Mouse (Mus musculus): ENCODE measurements around the gene Lrrn3. TPM values are rescaled to one million over a fixed set of nuclear protein-coding genes. Genes with fewer than 3 reads are reported as not detected.
A peak's percentile ranks its signal among the peaks of the same experiment; 100 is the strongest.

Lrrn3 gene
- polyA plus RNA-seq, 1 experiment from 2014 or later = 53.8 TPM

DNA sequence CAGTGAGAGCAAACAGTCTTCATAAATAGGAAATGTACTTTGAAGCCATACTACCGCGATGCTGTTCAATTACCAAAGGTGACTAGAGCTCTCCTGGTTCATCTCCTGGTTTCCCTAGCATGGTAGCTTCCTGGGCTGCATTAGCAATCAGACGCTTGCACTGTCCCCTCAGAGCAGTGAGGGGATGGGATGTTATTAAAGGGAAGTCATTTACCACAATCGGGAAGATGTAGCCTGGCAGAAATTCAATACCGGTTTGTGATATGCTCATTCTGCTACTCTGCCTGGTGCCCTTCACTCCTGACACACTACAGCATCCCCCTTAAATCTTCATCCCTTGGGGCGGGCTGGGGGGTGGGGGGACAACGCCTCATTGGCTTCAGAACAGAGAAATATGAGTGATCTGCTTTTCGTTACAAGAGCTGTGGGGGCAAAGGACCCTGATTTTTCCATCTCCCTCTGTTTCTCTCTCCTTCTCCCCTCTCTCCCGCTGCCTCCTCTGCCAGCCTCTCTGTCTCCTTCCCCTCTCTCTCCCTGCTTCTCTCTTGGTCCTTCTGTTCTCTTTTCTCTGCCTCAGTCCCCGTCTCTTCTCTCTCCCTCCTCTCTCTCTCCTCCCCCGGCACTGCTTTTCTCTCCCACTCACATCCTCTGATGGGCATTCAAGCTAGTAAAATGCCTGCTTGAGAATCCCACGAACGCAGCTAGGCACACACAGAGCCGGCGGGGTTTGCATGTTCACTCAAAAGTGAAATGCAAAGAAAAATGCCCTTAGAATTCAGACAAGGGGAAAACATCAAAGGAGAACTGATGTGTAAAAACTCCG lies 1.3 kb downstream of the Lrrn3 start:
- H3K27ac ChIP-seq = peak overlapping the region; percentile 85
- no peaks in the 10 kb centered on the region for H3K27me3 ChIP-seq
- H3K9ac ChIP-seq = peak overlapping the region; percentile 74
- 11% methylated on average over 16 of the region's 16 CpGs for WGBS
- H3K4me1 ChIP-seq = peaks cover 19% of the 10 kb centered on the region
- H3K4me2 ChIP-seq = peak overlapping the region; percentile 68
- peak; percentile 42 for ATAC-seq
- H3K36me3 ChIP-seq (ENCODE audit: poor library complexity, severe bottlenecking) = no peaks in the 10 kb centered on the region
- H3K9me3 ChIP-seq (replicated peaks) = no peaks in the 10 kb centered on the region
- H3K4me3 ChIP-seq = peak overlapping the region; percentile 55

DNA sequence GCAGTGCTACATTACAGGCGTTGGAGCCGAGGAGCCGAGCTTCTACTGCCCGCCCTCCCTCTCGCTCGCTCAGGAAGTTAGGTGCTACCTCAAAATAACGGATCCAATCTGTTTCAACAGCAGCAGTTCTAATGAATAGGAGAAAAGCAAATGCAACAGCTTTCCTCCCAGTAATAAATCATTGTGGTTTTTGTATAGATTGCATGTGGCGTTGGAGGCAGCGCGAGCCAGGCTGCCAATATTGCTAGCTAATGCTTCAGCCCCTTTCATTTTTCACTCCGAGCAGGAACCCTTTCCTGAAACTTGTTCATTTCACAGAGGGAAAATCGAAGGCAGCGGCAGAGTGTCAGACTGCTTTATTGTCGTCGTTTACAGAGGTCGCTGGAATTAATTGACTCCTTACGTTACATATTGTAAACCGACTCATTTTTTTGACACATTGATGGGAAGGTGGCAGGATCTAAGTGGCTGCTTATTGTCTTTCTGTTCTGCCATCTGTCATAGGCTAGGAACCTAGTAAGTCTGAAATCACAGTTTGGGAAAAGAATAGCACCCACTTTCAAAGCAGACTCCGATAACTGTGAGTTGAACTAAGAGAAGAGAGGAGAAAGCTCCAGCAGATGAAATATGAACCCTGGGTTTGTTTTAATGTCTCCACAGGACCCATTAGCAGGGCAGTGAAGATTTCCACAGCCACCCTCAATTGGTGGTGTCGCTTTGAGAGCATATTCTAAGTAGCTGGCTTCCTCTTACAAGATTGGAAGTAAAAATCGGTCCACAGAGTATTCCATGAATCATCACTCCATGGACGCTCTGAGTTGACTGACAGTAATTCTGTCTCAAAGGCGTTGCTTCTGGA lies 2.4 kb downstream of the Lrrn3 start:
- Histone ChIP-seq H3K36me3 (ENCODE audit: poor library complexity, severe bottlenecking) (no peaks in the 10 kb centered on the region), H3K27me3 (no peaks in the 10 kb centered on the region), H3K9me3 (replicated peaks) (no peaks in the 10 kb centered on the region), H3K4me2 (peak overlapping the region; percentile 68), H3K4me1 (peaks cover 19% of the 10 kb centered on the region), H3K9ac (peak overlapping the region; percentile 74), H3K27ac (peak overlapping the region; percentile 85), H3K4me3 (peak overlapping the region; percentile 55)
- ATAC-seq = peak; percentile 22
- 25% methylated on average over 23 of the region's 23 CpGs for WGBS

DNA sequence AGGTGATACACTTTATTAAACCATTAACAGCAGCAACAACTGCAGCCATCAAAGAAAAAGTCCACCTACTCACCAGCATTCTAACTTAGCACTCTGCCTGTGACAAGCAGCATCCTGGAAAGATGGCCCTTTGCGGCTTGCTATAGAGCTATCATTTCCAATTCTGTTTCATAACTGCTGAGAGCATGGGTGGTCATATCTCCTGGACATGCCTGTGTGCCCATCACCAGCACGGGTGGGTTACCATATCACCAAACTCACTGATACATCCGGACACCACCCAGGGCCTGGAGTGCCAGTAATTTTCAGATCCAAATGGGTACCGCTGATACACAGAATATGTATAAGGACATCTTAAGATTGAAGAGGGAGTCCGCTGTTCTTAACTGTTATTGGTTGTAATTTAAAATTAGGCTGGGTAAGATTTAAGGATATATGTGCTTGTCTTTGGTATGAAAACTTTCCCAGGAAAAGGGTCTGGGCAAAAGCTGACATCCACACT lies 3.1 kb downstream of the Lrrn3 start:
- Histone ChIP-seq H3K27me3 (no peaks in the 10 kb centered on the region), H3K4me1 (peaks cover 19% of the 10 kb centered on the region), H3K4me2 (peak overlapping the region; percentile 68), H3K9me3 (replicated peaks) (no peaks in the 10 kb centered on the region), H3K27ac (peak overlapping the region; percentile 85), H3K4me3 (peak overlapping the region; percentile 55), H3K9ac (peak overlapping the region; percentile 74), H3K36me3 (ENCODE audit: poor library complexity, severe bottlenecking) (no peaks in the 10 kb centered on the region)
- WGBS = 91% methylated on average over 5 of the region's 5 CpGs
- ATAC-seq = no peak

DNA sequence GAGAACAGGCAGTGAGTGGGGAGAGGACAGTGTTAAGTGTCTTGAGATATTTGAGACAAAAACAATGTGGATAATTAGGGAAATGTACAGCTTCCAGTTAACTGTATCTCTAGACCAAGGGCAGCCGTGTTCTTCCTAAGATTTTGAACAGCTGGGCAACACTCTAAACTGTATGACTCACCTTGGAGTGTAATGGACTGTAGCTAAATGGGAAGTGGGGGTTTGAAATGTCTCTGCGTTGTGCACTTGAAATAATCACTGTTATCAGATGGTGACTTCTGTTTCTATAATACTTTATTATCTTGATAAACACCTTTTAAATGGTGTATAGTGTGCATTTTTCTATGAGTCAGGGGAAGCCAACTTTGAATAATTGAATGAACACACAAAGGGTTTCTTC lies 4.7 kb downstream of the Lrrn3 start:
- ATAC-seq = no peak
- WGBS = 75% methylated on average over 2 of the region's 2 CpGs
- Histone ChIP-seq H3K27ac (no peak overlapping the region), H3K9ac (no peak overlapping the region), H3K36me3 (ENCODE audit: poor library complexity, severe bottlenecking) (no peaks in the 10 kb centered on the region), H3K9me3 (replicated peaks) (no peaks in the 10 kb centered on the region), H3K4me3 (no peak overlapping the region), H3K4me1 (peaks cover 19% of the 10 kb centered on the region), H3K27me3 (no peaks in the 10 kb centered on the region), H3K4me2 (no peak overlapping the region)

DNA sequence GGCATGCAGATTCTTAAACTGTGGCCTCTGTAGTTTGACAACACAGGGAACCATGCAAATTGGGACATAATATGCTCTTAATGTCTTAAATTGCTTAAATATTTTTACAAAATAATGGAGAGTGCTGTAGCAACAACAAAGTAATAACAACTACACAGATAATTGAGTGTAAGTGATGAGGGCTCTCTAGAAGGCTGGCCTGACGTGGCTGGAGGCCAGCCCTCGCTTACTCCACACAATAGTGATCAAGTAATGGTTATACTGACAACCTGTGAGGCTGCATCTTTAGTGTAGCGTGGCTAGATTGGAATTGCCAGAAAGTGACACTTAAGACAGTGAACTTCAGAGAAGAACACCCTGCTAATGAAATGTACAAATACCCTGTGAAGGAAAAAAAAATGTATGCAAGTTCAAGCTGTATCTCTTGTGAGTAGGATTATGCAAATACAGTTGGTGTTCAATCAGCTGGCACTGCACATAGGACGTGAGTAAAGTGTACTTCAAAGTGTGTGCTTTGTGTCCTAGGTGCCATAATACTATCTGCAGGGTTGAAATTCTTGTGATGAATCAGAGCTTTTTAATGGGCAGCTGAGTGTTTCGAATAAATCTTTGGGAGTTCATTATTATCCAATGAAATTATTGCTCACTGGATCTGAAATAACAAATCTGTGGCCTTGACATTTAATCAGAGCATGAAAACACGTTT lies 17.0 kb downstream of the Lrrn3 start:
- 24% methylated on average over 6 of the region's 6 CpGs for WGBS
- no peaks in the 10 kb centered on the region for H3K9me3 ChIP-seq (replicated peaks)
- H3K9ac ChIP-seq = no peak overlapping the region
- no peaks in the 10 kb centered on the region for H3K27me3 ChIP-seq
- H3K4me2 ChIP-seq = no peak overlapping the region
- peaks cover 25% of the 10 kb centered on the region for H3K4me1 ChIP-seq
- peak overlapping the region; percentile 7; the same call in 1 of the 2 replicates for H3K27ac ChIP-seq
- no peak overlapping the region for H3K4me3 ChIP-seq
- no peaks in the 10 kb centered on the region for H3K36me3 ChIP-seq (ENCODE audit: poor library complexity, severe bottlenecking)
- ATAC-seq = peak; percentile 60

DNA sequence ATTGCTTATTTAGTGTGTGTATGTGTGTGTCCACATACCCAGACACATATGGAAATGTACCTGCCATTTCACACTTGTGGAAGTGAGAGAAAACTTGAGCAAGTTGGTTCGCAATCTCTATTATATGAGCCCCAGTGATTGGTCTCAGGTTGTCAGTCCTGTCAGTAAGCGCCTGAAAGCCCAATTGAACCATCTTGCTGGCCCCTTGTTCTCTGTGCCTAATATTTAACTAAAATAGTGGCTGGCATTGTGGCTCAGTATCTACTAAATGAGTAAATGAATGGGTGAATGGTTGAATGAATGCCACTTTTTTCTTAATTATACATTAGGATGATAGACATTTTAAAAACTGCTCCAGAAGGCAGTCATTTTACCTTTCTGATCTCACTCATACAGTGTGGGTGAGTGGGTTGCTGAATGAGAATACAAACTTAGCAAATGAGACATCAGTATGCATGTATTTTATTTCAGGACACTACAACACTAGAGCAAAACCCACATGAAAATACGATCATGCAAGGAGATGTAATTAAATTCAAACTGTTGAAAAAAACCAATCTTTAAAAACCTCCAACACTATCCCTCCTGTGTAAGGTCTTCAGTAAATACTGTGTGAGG lies 17.7 kb downstream of the Lrrn3 start:
- H3K9ac ChIP-seq = no peak overlapping the region
- peaks cover 25% of the 10 kb centered on the region for H3K4me1 ChIP-seq
- 67% methylated on average over 3 of the region's 3 CpGs for WGBS
- H3K36me3 ChIP-seq (ENCODE audit: poor library complexity, severe bottlenecking) = no peaks in the 10 kb centered on the region
- 0 out of 2 replicates have a peak overlapping the region, but pooled peaks have one; percentile 7 for H3K27ac ChIP-seq
- ATAC-seq = peak; percentile 46
- H3K9me3 ChIP-seq (replicated peaks) = no peaks in the 10 kb centered on the region
- no peak overlapping the region for H3K4me3 ChIP-seq
- H3K4me2 ChIP-seq = no peak overlapping the region
- no peaks in the 10 kb centered on the region for H3K27me3 ChIP-seq

DNA sequence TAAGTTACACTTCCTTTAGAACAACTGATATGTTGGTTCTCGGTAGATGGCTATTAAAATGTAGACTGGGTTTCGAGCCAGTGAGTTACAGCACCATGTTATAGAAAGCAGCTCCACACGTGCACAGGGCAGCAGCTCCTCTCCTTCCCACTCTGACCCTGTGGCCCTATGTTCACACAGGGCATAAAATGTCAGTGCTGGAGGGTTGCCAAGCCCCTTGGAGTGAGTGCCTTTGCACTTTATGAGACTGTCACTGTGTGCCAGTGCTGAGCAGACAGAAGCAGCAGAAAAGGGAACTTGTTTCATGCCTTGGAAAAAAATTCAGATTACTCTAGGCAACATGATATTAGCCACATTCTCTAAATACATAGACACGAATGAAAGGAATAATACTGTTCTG lies 47.8 kb downstream of the Lrrn3 start:
- no peak overlapping the region for H3K4me2 ChIP-seq
- no peak overlapping the region for H3K4me3 ChIP-seq
- no peaks in the 10 kb centered on the region for H3K27me3 ChIP-seq
- H3K9ac ChIP-seq = no peak overlapping the region
- WGBS = 60% methylated on average over 4 of the region's 4 CpGs
- no peaks in the 10 kb centered on the region for H3K36me3 ChIP-seq (ENCODE audit: poor library complexity, severe bottlenecking)
- no peak overlapping the region for H3K27ac ChIP-seq
- no peaks in the 10 kb centered on the region for H3K9me3 ChIP-seq (replicated peaks)
- 0 out of 2 replicates have a peak, but pooled peaks cover 8% of the 10 kb centered on the region for H3K4me1 ChIP-seq
- no peak for ATAC-seq

DNA sequence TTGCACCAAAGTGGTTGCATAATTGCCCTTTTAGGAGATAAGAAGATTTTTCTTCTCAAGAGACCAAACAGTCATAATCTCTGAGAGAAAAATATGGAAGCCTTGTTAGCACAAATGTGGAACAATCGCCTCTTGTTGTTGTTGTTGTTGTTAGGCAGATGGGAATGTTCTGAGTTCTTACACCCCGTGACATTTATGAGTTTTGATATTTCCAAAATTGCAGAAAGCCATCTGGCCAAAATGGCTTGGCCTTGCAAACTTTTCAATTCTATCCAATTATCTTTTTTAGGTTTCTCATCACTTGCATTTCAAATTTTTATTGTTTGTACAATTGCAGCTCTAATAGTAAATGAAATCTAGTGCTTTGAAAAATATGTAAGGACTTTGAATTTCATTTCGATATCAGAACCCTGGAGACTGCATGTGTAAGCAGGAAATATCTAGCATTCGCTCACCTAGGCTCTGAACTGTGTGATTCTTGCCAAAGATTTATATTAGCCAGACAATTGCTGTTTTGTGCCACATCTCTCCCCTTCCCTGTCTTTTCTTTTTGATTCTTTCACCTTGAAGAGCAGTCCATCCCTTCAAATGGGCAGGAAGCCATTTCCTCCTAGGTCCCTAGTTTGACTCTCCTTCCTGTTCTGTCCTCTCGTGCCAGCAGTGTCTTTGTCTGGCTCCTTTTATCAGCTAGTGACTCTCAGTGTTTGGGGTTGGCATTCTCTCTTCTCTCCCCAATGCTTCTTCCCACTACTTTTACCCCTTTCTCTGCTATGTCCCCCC lies 49.8 kb downstream of the Lrrn3 start:
- Histone ChIP-seq H3K4me2 (no peak overlapping the region), H3K9ac (no peak overlapping the region), H3K4me1 (0 out of 2 replicates have a peak, but pooled peaks cover 8% of the 10 kb centered on the region), H3K36me3 (ENCODE audit: poor library complexity, severe bottlenecking) (no peaks in the 10 kb centered on the region), H3K27ac (no peak overlapping the region), H3K9me3 (replicated peaks) (no peaks in the 10 kb centered on the region), H3K4me3 (no peak overlapping the region), H3K27me3 (no peaks in the 10 kb centered on the region)
- WGBS = 79% methylated on average over 5 of the region's 5 CpGs
- ATAC-seq = no peak

DNA sequence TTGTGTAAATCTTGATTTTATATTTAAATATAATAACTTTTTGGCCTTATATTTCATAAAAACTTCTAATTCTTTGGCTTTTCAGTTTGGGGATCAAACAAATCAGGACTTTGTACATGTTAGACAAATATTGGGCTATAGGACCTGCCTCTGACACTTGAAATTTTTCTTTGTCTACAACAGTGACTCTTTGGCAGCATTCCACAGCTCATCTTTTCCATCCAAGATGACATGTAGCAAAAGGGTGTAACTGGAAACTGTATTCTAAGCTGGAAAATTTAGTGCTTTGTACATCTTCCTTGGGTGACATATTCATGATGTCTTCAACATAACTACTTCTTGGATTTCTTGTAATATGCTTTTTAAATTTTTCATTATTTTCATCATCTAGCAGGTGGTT lies 57.4 kb downstream of the Lrrn3 start:
- no peak for ATAC-seq
- Histone ChIP-seq H3K9me3 (replicated peaks) (no peaks in the 10 kb centered on the region), H3K4me1 (peaks cover 18% of the 10 kb centered on the region)

DNA sequence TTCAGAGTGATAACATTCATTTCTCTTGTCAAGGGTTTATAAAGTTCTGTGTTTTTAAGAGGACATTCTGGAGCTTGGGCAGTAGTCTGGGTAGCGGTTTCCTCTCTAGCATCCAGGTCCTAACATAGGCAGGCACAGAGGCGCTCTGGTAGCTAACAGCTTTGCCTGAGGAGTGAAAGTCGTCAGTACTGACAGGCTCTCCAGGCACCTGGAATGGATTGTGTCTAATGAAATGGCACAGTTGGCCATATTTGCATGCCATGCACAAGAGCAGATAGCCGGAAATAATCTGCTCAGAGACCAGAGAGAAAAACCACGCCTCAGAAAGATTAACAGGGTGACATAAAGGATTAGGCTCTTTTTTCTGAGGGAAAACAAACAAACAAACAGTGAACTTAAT lies 58.8 kb downstream of the Lrrn3 start:
- no peak overlapping the region for H3K4me2 ChIP-seq
- WGBS = 29% methylated on average over 5 of the region's 5 CpGs
- H3K4me1 ChIP-seq = peaks cover 18% of the 10 kb centered on the region
- H3K27me3 ChIP-seq = no peaks in the 10 kb centered on the region
- H3K36me3 ChIP-seq (ENCODE audit: poor library complexity, severe bottlenecking) = no peaks in the 10 kb centered on the region
- ATAC-seq = peak; percentile 45; the same call in 1 of the 2 replicates
- H3K9me3 ChIP-seq (replicated peaks) = no peaks in the 10 kb centered on the region
- no peak overlapping the region for H3K27ac ChIP-seq
- no peak overlapping the region for H3K4me3 ChIP-seq
- H3K9ac ChIP-seq = no peak overlapping the region

More for the DNA sequence above, 57.4 kb downstream of the Lrrn3 start:
- Histone ChIP-seq H3K4me2 (no peak overlapping the region), H3K36me3 (ENCODE audit: poor library complexity, severe bottlenecking) (no peaks in the 10 kb centered on the region), H3K27ac (no peak overlapping the region), H3K27me3 (no peaks in the 10 kb centered on the region), H3K4me3 (no peak overlapping the region), H3K9ac (no peak overlapping the region)
